Mouse (Mus musculus) left cerebral cortex, adult 2 months (tissue): ENCODE results near the gene St3gal2. TPM values are rescaled to one million over a fixed set of nuclear protein-coding genes. Genes with fewer than 3 reads are reported as not detected.

Experiments used
- DNase-seq, 2 experiments: peaks; one replicate each; pipeline ENCODE4 v3.0.0; 2021 to 2022; ENCODE audit warnings: low spot score in 2 of 2, mixed read lengths in 1 of 2; ENCODE audit errors: extremely low spot score in 1 of 2
- H3K27ac ChIP-seq: fragments of 200-600 bp; 2 replicates; pipeline ENCODE4 v1.8.1; 2022
- H3K4me3 ChIP-seq: fragments of 200-600 bp; 2 replicates; pipeline ENCODE4 v1.8.1; 2022
- CTCF ChIP-seq: fragments of 200-600 bp; IDR thresholded peaks from 2 replicates; pipeline ENCODE4 v1.8.1; 2022; ENCODE audit warnings: antibody characterized with exemption, mild to moderate bottlenecking, moderate library complexity
- intact Hi-C: fragments of 180-260 bp; cut with DNase I; formaldehyde crosslinking; loops from one replicate; pipeline ENCODE4 v1.15.1; 2025
- total RNA-seq, 2 experiments: library from RNA; stranded (reverse); gene quantifications; 2 replicates each; pipeline ENCODE4 v1.2.3; 2021

Gene St3gal2
- total RNA-seq, 2 experiments from 2014 or later, result 88.4 to 97.4 TPM

GRCm38 (mm10) chr8:110932444-110932843, 12.7 kb downstream of the St3gal2 start:
- no peak overlapping the region for H3K27ac ChIP-seq
- no peak for DNase-seq
- TF ChIP-seq CTCF, result no peak
- intact Hi-C loops, result no loop called here
- H3K4me3 ChIP-seq, result no peak overlapping the region

GRCm38 (mm10) chr8:110933272-110933671, 13.6 kb downstream of the St3gal2 start:
- DNase-seq, result no peak
- Histone ChIP-seq H3K27ac (no peak overlapping the region), H3K4me3 (no peak overlapping the region)
- no peak for TF ChIP-seq CTCF
- intact Hi-C loops, result no loop called here

GRCm38 (mm10) chr8:110936217-110936616, 16.5 kb downstream of the St3gal2 start:
- peak in 1 of 2 experiments; percentile 43 for DNase-seq
- TF ChIP-seq CTCF, result no peak
- Histone ChIP-seq H3K27ac (peak overlapping the region; percentile 59), H3K4me3 (no peak overlapping the region)
- intact Hi-C loops, result no loop called here

- peak; percentile 46 to 60 for DNase-seq
- peak overlapping the region; percentile 78 for H3K27ac ChIP-seq
- intact Hi-C loops, result no loop called here
These were observed 19.3 kb downstream of the St3gal2 start for GRCm38 (mm10) chr8:110938882-110939589.

GRCm38 (mm10) chr8:110940682-110941452, 21.1 kb downstream of the St3gal2 start:
- TF ChIP-seq CTCF, result no peak
- peak overlapping the region; percentile 9; the same call in 1 of the 2 replicates for H3K27ac ChIP-seq

More at GRCm38 (mm10) chr8:110938882-110939589, 19.3 kb downstream of the St3gal2 start:
- no peak overlapping the region for H3K4me3 ChIP-seq
- no peak for TF ChIP-seq CTCF

GRCm38 (mm10) chr8:110941453-110941948, 21.8 kb downstream of the St3gal2 start:
- no peak for DNase-seq
- no peak overlapping the region for H3K4me3 ChIP-seq
- no peak for TF ChIP-seq CTCF
- peak overlapping the region; percentile 9; the same call in 1 of the 2 replicates for H3K27ac ChIP-seq
- intact Hi-C loops, result no loop called here

More at GRCm38 (mm10) chr8:110940682-110941452, 21.1 kb downstream of the St3gal2 start:
- intact Hi-C loops, result no loop called here
- H3K4me3 ChIP-seq, result no peak overlapping the region
- DNase-seq, result no peak

- no peak overlapping the region for H3K27ac ChIP-seq
- intact Hi-C loops, result no loop called here
- TF ChIP-seq CTCF, result no peak
- no peak for DNase-seq
- H3K4me3 ChIP-seq, result no peak overlapping the region
These were observed 24.7 kb downstream of the St3gal2 start for GRCm38 (mm10) chr8:110944276-110944876.

- Histone ChIP-seq H3K27ac (no peak overlapping the region), H3K4me3 (no peak overlapping the region)
- DNase-seq, result no peak
- TF ChIP-seq CTCF, result no peak
- intact Hi-C loops, result no loop called here
These were observed 26.0 kb downstream of the St3gal2 start for GRCm38 (mm10) chr8:110945716-110946115.

- DNase-seq, result no peak
- Histone ChIP-seq H3K4me3 (peak overlapping the region; percentile 30), H3K27ac (peak overlapping the region; percentile 80)
- TF ChIP-seq CTCF, result no peak
- intact Hi-C loops, result no loop called here
These were observed 30.4 kb downstream of the St3gal2 start for GRCm38 (mm10) chr8:110950065-110950484.

- DNase-seq, result no peak
- no peak overlapping the region for H3K27ac ChIP-seq
- intact Hi-C loops, result no loop called here
- H3K4me3 ChIP-seq, result no peak overlapping the region
- no peak for TF ChIP-seq CTCF
These were observed 35.1 kb downstream of the St3gal2 start for GRCm38 (mm10) chr8:110954776-110955175.

GRCm38 (mm10) chr8:110956619-110957450, 37.1 kb downstream of the St3gal2 start:
- no peak for TF ChIP-seq CTCF
- no peak overlapping the region for H3K27ac ChIP-seq
- intact Hi-C loops, result no loop called here
- no peak overlapping the region for H3K4me3 ChIP-seq
- DNase-seq, result peak in 1 of 2 experiments; percentile 9
